Mouse (Mus musculus): ENCODE results near the gene Aplp2.

GRCm38 (mm10) chr9:31239551-31239950 lies 27.9 kb upstream of the Aplp2 start:
- no peak for TF ChIP-seq CTCF (IDR thresholded peaks at IDR 0.05; ENCODE audit: extremely low read depth, insufficient read depth, insufficient read length, insufficient replicate concordance)
- TF ChIP-seq POLR2A (IDR thresholded peaks at IDR 0.05; ENCODE audit: low read depth, low read length) = no peak

Data from spleen, adult 2 months (tissue).